Mouse (Mus musculus) embryo, embryonic 11.5 days (tissue): ENCODE results near the gene Actr3.

ENCODE experiments used
- DNase-seq: peaks from one replicate; pipeline ENCODE4 v3.0.0-alpha.2; 2012; ENCODE audit warnings: low read depth, low spot score

The Actr3 gene

GRCm38 (mm10) chr1:125365576-125365975, 70.0 kb downstream of the Actr3 start:
- DNase-seq, result no peak

GRCm38 (mm10) chr1:125351416-125352037, 84.0 kb downstream of the Actr3 start:
- DNase-seq, result no peak

- no peak for DNase-seq
These were observed 84.7 kb downstream of the Actr3 start for GRCm38 (mm10) chr1:125350843-125351242.

GRCm38 (mm10) chr1:125345854-125346253, 89.7 kb downstream of the Actr3 start:
- DNase-seq, result no peak

- DNase-seq, result no peak
These were observed 90.1 kb downstream of the Actr3 start for GRCm38 (mm10) chr1:125345448-125345847.

- DNase-seq, result no peak
These were observed 92.4 kb downstream of the Actr3 start for GRCm38 (mm10) chr1:125343105-125343504.
